Mouse (Mus musculus): ENCODE measurements at regions not wholly inside any gene's neighbourhood (a gene's known extent, or its start where the extent isn't known, plus 50 kb on each side); places are given as distances from the start of the nearest gene placed in this dataset.

DNA sequence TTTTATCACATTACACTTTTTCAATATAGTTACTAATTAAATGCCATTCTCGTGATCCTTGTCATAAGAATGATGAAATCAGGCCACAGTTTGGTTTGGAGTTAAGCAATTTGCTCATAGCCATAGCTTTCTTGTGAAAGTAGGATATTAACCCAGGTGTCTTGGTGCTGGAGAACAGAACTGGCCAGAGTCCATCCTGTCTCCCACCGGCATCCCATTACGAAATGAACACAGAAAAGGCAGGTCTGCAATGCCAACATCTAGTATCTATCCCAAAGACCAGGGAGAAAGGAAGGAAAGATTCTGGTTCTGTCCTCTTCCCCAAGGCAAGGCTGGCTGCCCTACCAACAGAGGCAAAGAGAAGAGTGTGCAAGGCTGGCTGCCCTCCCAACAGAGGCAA is 61.6 kb upstream of the Avpr1a start:
- no peak for ATAC-seq

DNA sequence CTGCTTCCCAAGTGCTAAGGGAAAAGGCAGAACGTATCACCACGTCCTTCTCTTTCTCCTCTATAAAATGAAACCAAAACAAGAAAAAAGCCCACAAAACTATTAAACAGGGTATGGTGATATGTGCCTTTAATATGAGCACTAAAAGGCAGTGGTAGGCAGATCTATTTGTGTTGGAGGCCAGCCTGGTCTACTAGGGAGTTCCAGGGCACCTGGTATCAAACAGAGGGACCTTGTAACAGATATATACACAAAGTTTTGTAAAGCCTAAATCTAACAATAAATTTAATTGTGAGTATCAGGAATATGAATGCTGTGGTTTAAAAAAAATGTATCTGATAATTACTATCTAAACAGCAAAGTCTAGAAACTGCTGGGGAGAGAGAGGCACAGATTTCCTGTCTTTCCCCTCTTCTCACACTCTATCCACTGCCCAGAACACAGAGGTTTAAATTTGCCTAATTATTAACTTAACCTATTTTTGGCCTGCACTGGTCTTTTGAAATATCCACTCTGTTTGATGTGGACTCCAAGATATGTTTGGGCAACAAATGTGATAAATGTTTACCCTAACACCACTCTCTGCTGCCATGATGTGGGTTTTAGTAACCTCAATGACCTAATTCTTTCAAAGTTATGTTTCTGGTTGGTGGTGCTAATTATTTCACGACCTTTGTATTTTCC is 68.5 kb upstream of the Avpr1a start:
- ATAC-seq, result no peak

DNA sequence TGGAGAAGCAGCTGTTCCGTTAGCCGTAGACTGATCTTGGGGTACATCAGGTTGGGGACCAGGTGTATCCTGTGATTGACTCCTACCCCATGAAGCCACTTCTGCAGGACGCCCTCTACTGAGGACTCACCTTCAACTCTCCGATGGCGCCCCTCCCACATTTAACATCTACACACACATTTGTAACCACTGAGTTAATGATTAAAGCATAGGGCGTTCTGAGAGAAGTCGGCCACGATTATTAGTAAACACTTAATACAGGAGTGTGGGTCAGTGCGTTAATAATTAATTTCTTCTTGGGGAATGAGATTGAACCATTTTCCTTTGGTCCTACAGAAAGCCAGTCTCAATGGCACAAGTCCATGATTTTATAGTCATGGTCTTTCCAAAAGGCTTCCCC is 105.0 kb upstream of the Avpr1a start:
- no peak for ATAC-seq

DNA sequence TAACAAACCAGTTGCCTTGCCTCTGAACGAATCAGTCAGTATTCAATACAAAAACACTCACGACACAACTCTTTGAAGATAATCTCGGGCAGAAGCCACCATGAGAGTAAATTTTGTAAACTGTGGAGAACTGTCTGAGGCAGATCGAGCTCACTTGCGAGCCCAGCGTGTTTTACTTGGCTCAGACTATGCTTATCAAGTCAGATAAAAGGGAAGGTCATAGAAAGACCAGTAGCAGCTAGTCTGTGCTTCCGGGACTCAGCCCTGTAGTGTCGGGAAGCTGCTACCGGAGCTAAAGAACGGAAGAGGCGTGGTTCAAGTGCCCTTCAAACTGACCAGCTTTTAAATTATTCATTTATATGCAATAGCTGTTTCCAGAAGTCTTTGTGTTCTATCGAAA is 105.9 kb upstream of the Avpr1a start:
- no peak for ATAC-seq

DNA sequence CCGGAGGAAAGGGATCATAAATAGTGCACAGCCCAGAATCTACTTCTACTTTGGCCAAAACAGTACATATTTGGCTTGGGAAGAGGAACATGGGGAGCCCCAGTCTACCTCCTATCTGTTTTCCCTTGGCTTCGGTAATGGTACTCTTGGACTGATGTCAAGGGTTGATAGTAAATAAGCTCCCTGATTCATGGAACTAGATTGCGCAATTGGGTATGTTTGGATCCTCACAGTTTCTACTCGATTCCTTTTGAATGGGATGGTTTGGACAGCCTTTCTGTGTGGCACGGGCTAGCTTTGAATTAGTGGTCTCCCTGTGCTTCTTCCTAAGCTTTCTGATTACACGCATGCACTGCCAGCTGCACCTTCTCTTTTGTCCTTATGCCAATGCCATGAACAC is 121.4 kb upstream of the Avpr1a start:
- no peak for ATAC-seq

DNA sequence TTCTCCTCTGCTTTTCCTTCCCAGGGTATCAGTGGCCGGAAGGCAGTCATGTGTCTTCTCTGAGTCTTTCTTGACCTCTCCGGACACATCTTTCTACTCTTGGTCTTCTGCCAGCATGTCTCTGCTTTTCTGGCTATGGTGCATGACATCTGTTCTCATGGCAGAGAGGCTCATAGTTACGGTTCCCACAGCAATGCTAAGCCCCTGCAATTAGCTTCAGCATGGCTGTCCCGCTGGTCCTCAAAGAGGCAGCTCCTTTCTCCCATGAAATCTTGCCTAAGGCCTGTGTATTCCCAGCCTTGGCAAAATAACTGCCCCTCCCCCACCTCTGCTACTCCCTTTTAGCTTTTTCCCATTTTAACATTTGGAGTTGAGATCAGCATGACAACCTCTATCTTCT is 129.4 kb upstream of the Avpr1a start:
- no peak for ATAC-seq

DNA sequence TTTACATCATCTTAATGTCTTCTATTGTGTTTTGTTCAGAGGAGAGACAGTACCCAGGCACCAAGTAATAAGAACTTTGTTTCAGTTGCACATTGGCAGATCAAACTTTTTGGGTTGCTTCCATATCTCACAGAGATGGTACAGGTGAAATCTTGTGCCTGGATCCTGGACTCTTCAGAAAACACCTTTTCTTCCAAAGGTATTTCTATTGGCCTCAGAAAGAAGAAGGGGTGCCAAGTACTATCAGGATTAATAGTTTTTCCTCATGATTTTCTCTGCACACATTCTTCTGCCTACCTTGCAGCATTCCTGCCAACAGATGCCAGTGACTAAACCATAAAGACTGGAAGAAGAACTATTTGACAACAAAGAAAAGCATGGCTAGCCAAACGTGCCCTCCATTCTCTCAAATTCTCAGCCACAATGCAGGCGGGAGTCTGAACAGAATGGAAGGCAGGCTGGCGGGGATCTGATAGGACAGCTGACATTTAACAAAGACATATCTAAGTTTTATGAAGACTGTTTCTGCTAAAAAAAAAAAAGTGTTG is 137.6 kb upstream of the Avpr1a start:
- no peak for ATAC-seq

DNA sequence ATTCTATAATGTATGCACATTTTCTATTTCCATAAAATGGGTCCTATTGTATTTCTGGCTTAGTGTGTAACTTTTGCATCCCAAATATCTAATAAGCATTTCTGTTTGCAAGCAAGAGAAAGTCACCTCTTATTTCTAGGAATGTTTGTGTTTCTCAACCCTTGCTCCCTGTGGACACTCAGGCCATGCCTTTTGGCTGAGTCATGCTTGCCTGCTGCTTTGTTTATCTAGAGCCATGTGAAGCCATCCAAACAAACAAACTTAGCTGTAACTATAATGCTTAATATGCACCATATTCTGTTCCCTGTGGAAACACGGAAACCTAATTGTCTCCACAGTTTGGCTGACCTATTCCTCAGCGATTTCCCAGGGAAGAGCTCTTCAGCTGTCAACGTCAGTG is 139.6 kb upstream of the Avpr1a start:
- ATAC-seq, result no peak

DNA sequence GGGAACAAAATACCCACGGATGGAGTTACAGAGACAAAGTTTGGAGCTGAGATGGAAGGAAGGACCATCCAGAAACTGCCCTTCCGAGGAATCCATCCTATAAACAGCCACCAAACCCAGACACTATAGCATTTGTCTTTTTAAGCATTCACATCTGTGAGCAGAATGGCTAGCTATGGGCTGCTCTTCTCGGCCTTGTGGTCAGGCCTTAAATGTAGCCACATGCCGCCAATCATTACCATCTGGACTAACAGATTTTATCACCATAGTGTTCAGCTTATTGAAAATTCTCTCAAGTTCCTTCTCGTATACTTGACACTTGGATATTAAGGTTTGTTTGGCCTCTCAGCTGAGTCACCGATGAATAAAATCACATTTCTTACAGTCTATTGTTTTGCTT is 146.0 kb upstream of the Avpr1a start:
- ATAC-seq, result no peak

DNA sequence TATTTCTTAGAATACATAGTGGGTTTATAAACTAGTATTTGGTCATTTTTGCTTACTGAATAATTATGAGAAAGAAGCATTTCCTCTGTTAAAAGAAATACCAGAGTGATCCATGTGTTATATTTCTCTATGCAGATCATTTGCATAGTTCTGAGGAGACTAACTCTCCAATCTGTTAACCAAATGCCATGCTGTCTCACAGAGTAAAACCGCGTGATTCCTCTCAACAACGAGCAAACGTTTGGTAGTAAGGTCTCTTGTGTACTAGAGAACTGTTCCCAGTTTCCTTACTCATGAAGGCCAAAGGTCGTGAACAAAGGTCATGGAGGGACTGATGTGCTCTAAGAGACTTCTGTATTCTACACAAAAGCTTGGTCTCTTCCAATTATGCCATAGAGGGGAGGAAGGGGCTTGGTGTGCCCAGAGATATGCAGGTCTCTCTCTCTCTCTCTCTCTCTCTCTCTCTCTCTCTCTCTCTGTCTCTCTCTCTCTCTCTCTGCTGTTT is 152.3 kb upstream of the Avpr1a start:
- ATAC-seq, result no peak

DNA sequence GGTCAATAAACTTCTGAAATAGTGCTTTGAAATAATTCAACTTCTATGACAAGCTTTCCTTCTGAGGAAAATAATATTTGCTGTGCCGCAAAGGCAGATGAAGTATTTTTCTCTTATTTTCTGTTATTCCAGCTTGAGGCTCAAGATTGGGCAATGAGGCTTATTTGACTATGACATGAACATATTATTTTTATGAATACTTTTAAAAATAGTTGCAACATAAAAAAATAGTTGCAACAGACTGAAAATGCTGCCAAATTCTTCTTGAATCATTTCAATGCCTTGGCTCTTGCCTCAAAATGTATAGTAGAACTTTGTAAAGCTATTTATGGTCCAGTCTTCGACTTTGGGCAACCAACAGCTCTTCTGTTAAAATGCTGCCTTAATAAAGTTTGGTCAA is 156.7 kb upstream of the Avpr1a start:
- ATAC-seq, result no peak

DNA sequence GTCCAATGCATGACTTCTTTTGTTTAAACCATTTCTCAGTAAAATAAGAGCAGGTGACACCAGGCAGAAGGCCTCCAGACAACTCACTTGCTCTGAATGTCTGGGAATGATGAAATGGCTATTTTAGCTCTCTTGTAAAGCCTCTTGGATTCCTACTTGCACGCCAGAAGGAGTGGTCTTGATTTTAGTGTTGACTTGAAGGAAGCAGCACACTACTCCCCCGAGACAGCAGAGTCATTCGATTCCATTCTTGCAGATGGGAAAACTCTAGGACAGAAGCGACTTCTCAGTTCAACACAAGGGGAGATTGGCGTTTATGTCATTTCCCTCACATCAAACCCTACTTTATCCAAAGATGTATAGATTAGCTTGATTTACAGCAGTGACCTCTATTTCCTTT is 157.2 kb upstream of the Avpr1a start:
- no peak for ATAC-seq

DNA sequence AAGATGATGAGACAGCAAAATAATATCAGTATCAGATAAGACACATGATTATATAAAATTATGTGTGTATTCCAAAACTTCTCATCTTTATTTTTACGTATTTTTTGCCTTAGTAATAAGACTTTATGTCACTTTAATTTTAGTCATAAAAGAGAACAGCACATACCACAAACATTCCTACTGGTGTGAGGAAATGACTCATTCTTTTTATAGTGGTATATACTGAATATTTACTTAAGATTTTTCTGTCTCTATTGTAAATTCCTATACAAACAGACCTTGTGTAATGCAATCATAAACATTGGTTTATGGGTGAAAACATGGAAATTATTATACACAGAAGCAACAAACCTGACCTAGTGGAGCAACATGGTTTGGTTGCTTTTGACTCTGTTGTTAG is 173.4 kb upstream of the Avpr1a start:
- no peak for ATAC-seq

DNA sequence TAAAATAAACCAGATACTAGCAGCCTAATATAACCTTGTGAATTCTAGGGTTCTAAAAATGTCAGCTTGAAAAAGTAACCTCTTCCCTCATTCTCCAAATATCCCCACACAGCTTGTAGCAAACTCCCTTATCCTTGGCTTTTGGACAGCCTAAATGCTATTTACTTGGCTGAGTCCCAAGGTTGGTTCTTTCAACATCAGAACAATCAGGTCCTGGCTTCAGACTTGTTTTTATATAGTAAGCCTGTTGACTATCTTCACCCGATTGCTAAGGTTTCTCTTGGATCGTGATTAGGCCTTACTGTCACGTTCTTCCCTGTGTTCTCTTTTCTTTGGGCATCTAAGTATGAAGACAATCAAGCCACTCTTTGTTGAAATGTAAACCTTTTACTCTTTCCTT is 174.1 kb upstream of the Avpr1a start:
- no peak for ATAC-seq

DNA sequence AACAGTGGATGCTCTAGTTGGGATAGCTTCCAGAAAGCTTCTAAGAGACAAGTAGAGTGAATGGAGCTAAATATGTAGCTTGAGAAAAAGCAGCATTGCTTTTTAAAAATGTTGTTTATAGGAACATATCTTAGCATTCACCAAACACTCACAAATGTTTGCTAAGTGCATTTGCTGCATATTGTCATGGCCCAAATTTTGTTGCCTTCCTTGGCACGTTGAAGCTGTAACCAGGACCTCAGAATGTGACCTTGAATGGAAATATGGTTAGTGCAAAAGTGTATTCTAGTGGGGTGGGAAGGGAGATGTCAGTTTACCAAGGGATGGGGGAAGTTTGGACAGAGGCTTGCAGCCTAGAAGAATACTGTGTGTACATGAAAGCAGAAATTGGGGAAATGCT is 166.9 kb upstream of the Rxylt1 start:
- ATAC-seq, result no peak

DNA sequence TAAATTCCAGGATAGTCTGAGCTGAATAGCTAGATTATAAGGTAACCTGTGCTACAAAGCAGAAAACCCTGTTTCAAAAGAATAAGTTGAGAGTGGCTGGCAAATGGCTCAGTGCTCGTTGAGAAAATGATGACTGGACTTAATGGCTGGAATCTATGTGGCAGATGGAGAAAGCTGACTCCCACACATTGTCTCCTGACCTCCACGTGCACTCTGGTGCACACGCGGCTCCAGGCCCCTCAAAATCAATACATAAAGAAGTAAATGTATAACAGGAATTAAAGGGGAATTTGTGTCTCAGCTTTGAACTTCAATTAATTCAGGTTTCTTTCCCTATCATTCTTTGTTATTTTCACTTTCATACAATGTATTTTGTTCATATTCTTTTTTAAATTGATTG is 162.2 kb upstream of the Rxylt1 start:
- ATAC-seq, result no peak

DNA sequence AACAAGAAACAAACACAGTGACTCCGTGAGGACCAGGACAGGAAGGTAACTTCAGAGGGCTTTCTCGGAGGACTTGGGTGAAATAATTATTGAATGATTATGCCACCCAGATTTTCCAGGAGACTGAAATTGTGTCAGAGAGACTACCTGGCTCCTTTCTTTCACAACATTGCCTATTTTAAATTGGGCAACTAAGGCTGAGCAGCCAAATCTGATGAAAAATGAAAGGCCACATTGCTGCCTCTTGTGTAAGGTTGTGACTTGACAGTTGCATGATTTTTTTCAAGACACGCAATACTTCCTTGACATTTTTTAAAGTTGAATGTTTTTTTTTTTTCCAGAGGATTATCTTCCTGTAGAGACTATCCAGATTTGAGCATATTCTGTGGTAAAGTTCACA is 161.5 kb upstream of the Rxylt1 start:
- no peak for ATAC-seq

DNA sequence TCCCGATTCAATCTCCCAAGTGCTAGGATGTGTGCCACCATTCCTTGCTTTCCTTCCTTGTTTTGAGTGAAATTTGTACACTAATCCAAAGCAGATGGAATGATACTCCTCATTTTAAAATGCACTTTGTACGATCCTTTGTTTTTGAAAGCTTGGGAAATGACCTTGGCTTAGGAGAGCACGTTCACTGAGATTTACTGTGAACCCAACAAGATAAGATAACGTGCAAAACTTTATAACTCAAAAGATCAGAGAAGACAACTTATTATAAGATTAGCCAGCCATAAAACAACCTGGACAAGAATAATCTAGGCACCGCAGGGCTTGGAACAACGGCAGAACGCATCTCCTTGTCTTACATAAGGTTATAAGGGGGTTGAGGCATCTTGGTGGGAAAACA is 134.6 kb upstream of the Rxylt1 start:
- no peak for ATAC-seq

DNA sequence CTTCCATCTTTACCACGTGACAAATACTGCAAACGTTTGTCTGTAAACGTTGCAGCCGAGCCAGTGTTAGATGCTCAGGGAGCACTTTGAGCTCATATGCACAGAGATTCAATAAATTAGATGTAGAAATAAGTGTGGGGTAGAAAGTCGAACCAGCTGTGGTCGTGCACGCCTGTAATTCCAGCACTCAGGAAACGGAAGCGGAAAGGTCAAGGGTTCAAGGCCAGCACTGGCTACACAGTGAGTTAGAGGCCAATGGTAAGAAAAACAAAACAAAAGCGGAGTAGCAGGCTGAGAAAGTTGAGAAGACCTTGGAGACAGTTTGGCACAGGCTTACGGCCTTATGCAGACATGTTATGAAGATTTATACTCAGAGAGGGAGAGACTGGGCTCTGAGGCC is 133.6 kb upstream of the Rxylt1 start:
- no peak for ATAC-seq

DNA sequence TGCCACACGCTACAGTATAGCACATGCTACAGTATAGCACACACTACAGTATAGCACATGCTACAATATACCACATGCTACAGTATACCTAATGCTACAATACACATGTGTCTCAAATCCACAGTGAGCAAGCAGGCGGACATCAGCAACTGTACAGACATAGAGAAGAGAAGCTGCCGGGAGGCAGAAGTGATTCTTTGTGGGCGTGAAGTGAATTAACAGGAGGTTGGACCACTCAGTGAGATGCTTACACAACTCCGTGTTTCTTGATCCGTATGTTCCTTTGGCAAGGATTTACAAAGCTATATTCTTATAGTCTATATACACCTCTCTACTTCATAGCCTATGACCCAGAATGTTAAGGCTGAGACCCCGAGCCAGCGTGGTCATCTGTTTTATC is 128.5 kb upstream of the Rxylt1 start:
- ATAC-seq, result no peak

DNA sequence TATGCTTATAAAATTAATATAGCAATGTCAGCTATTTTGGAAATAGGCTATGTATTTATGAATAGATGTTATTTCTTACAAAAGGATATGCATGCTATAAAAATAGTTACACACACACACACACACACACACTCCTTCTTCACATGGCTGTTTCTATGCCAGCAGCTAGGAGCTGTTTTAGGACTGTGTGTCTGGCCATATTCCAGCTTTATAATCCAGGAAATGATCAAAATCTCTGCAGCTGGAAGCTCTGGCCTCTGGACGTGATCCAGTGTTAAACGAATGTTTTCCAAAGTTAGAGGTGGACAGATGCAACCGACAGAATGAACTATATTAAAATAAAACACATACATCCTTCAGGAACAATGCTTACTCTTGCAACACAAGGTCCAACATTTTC is 125.9 kb upstream of the Rxylt1 start:
- no peak for ATAC-seq

DNA sequence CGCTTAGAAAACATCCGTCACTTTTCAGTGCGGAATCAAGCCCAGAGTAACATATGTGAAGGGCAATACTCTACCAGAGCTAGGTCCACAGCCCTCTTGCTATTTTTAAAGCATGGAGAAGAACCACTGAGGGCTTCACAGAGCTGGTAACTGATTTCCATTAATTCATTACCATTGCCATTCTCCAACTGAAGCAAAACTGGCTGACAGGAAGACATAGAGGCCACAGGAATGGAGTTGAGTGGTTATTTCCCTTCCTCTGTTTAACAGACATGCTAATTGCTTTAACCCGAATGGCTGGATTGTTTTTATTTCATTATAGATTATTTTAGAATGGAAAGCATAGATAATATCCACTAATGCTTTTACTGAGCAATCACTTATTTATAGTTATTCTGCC is 120.4 kb upstream of the Rxylt1 start:
- ATAC-seq, result no peak

DNA sequence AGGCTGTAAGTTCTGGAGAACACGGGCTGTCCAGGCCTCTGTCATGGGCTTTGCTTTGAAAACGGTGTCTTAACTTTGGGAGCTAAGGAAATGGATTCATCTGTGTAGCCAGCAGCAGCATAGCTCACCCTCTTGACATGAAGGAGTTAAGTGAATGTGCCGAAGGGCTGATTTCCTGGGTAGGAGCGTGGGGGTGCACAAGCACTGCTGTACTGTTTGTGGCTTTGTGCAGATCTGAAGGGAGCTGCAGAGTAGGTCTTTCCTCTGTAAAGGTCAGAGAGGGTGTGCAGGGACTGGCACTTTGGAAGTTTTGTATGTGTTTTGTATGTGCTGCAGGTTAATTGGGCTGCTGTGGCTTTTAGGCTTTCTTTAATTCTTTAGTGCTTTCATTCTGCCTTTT is 102.6 kb upstream of the Rxylt1 start:
- ATAC-seq, result peak; percentile 86

DNA sequence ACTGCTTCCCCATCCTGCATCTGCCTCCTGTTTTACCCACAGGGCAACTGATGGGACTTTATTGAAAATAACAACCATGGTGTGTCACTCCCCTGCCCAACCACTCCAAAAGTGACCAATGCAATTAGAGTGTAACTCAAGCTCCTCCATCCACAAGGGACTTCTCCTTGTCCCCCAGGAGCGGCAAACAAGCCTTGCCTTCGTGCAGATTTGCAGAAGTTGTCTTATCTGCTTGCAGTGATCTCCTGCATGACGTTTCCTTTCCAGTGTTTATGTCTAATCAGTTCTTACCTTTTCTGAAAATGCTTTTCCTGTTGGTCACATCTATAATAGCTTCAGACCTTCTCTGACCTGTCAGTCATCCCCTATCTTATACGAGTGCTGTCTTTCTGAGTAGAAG is 100.5 kb upstream of the Rxylt1 start:
- ATAC-seq, result no peak

DNA sequence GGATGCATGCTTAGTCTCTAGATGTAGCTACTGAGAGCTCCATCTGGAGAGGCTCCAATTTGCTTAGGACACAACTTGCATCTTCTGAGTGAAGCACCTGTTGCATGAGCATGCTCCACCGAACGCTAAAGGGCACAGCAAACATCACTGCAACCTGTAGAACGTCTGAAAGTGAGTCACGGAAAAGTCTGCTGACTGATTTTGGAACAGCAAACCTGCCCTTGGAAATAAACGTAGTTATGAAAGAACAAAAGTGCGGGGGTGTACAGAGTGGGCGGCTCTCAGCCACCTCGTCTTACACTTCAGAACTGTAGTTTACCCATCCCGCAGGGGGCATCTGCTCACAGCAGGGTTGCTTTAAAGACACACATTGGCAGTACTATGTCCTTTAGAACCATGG is 97.0 kb upstream of the Rxylt1 start:
- peak; percentile 74 for ATAC-seq

Measured in CD4-positive, CD25-positive, alpha-beta regulatory T cell, adult 4 months (primary cell).